ENCODE assay signal across 8 mouse cellular contexts in the genomic region with DNA sequence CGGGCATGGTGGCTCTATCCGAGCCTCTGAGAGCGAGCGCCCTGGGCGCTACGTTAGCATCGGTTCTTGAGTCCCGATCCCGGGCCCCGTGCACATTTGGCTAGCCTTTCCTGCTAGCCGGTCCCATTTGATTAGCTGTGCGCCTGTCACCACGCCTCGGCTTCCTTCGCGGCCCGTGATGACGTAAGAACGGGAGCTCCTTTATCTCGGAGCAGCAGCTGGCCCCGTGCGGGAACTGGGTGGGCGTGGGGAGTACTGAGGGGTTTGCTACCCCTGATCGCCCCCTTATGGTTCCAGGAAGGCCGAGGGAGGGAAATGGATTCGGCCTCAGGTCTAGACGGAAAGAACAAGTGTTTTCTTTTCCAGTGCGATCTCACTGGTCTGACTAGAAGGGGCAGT. TPM values are rescaled to one million over a fixed set of nuclear protein-coding genes. Genes with fewer than 3 reads are reported as not detected.
DNase-seq lines count a peak whose midpoint lies in the region; ATAC-seq and TF ChIP-seq lines count a peak whose summit lies in the region.

No protein-coding gene starts in this region.

- peaks cover 42% of the 10 kb centered on the region for H3K4me1 ChIP-seq in embryonic facial prominence, embryonic 13.5 days
- H3K4me1 ChIP-seq in heart, adult 2 months (ENCODE audit: control insufficient read depth, insufficient read depth, low read length), result peaks cover 24% of the 10 kb centered on the region
- peaks cover 33% of the 10 kb centered on the region for H3K4me1 ChIP-seq in kidney, adult 2 months (ENCODE audit: control insufficient read depth, insufficient read depth, low read length)
- peaks cover 16% of the 10 kb centered on the region for H3K4me1 ChIP-seq in limb, embryonic 11.5 days (ENCODE audit: control insufficient read depth, insufficient read depth, low read length)
- H3K4me1 ChIP-seq in midbrain, embryonic 13.5 days (replicated peaks), result peaks cover 47% of the 10 kb centered on the region

- H3K27me3 ChIP-seq in embryonic facial prominence, embryonic 13.5 days, result no peaks in the 10 kb centered on the region
- no peaks in the 10 kb centered on the region for H3K27me3 ChIP-seq in heart, adult 2 months (ENCODE audit: control insufficient read depth, insufficient read depth, low read length)
- H3K27me3 ChIP-seq in kidney, adult 2 months (replicated peaks; ENCODE audit: control insufficient read depth, insufficient read depth, low read length), result no peaks in the 10 kb centered on the region
- no peaks in the 10 kb centered on the region for H3K27me3 ChIP-seq in limb, embryonic 11.5 days (ENCODE audit: control insufficient read depth, insufficient read depth, low read length)
- H3K27me3 ChIP-seq in midbrain, embryonic 13.5 days, result no peaks in the 10 kb centered on the region

- DNase-seq in 416B (ENCODE audit: low read depth), result peak; percentile 98
- DNase-seq in adrenal gland, postnatal 4 days (ENCODE audit: low spot score in 2 of 2), result peak; percentile 58 to 79
- peak; percentile 86 to 89 for DNase-seq in heart, adult 2 months
- peak; percentile 87 for DNase-seq in kidney, adult 2 months
- peak; percentile 90 for DNase-seq in limb, embryonic 11.5 days (ENCODE audit: low spot score)
- DNase-seq in spleen, adult 12 weeks (ENCODE audit: low spot score), result peak; percentile 87

- no peaks in the 10 kb centered on the region for H3K9me3 ChIP-seq in embryonic facial prominence, embryonic 13.5 days
- no peaks in the 10 kb centered on the region for H3K9me3 ChIP-seq in limb, embryonic 11.5 days (ENCODE audit: control insufficient read depth, low read length)
- H3K9me3 ChIP-seq in midbrain, embryonic 13.5 days, result no peaks in the 10 kb centered on the region

- 0% methylated on average over 28 of the region's 28 CpGs for WGBS in embryonic facial prominence, embryonic 13.5 days
- under 1% methylated on average over 28 of the region's 28 CpGs for WGBS in heart, adult 2 months
- WGBS in kidney, adult 2 months, result under 1% methylated on average over 28 of the region's 28 CpGs
- WGBS in limb, embryonic 11.5 days, result under 1% methylated on average over 28 of the region's 28 CpGs
- WGBS in midbrain, embryonic 13.5 days, result under 1% methylated on average over 28 of the region's 28 CpGs

- peak; percentile 83 for ATAC-seq in embryonic facial prominence, embryonic 13.5 days (ENCODE audit: insufficient number of reproducible peaks, insufficient read depth, low FRiP score, low TSS enrichment, low read depth)
- ATAC-seq in limb, embryonic 11.5 days (ENCODE audit: insufficient number of reproducible peaks, low FRiP score, low TSS enrichment, low read depth), result peak; percentile 87
- ATAC-seq in midbrain, embryonic 13.5 days, result peak; percentile 89

- TF ChIP-seq POLR2A in heart, adult 2 months (IDR thresholded peaks at IDR 0.05; ENCODE audit: insufficient read depth, low read depth, low read length), result no peak
- no peak for TF ChIP-seq POLR2A in kidney, adult 2 months (IDR thresholded peaks at IDR 0.05; ENCODE audit: low read depth, low read length)

- intact Hi-C loops in heart, adult 2 months (cut with DNase I), result loop anchor here (2.0 kb wide), 1 partner anchor 53 kb away; a partner anchor contains a TSS

- peak overlapping the region; percentile 87 for H3K9ac ChIP-seq in embryonic facial prominence, embryonic 13.5 days
- H3K9ac ChIP-seq in heart, adult 2 months (ENCODE audit: low read depth, low read length), result peak overlapping the region; percentile 70
- peak overlapping the region; percentile 70 for H3K9ac ChIP-seq in limb, embryonic 11.5 days (ENCODE audit: low read length)
- peak overlapping the region; percentile 75 for H3K9ac ChIP-seq in midbrain, embryonic 13.5 days (replicated peaks)

- H3K79me2 ChIP-seq in heart, adult 2 months (replicated peaks; ENCODE audit: control insufficient read depth, insufficient read depth, low read length), result peaks cover 8% of the 10 kb centered on the region

- no peak for TF ChIP-seq EP300 in heart, adult 2 months (IDR thresholded peaks at IDR 0.05; ENCODE audit: insufficient read depth, low read depth, low read length)

- peak; percentile 49 for TF ChIP-seq CTCF in heart, adult 2 months (IDR thresholded peaks at IDR 0.05)
- TF ChIP-seq CTCF in kidney, adult 2 months (conservative IDR thresholded peaks at IDR 0.05; ENCODE audit: insufficient read depth, insufficient read length, low read depth, low read length), result 0 out of 2 replicates have a peak, but pooled peaks have one; percentile 3

- peaks cover 35% of the 10 kb centered on the region for H3K36me3 ChIP-seq in embryonic facial prominence, embryonic 13.5 days
- H3K36me3 ChIP-seq in heart, adult 2 months (ENCODE audit: control insufficient read depth, insufficient read depth, low read length), result peaks cover 24% of the 10 kb centered on the region
- H3K36me3 ChIP-seq in kidney, adult 2 months (ENCODE audit: control insufficient read depth, insufficient read depth, low read length), result no peaks in the 10 kb centered on the region
- peaks cover 4% of the 10 kb centered on the region; the same call in 1 of the 2 replicates for H3K36me3 ChIP-seq in limb, embryonic 11.5 days (ENCODE audit: control insufficient read depth, insufficient read depth, low read length)
- peaks cover 36% of the 10 kb centered on the region for H3K36me3 ChIP-seq in midbrain, embryonic 13.5 days

- peak overlapping the region; percentile 72 for H3K4me3 ChIP-seq in embryonic facial prominence, embryonic 13.5 days
- peak overlapping the region; percentile 69 for H3K4me3 ChIP-seq in heart, adult 2 months
- H3K4me3 ChIP-seq in kidney, adult 2 months (ENCODE audit: insufficient read depth, low read depth, low read length), result peak overlapping the region; percentile 73
- peak overlapping the region; percentile 81 for H3K4me3 ChIP-seq in limb, embryonic 11.5 days (ENCODE audit: low read depth, low read length)
- H3K4me3 ChIP-seq in midbrain, embryonic 13.5 days (replicated peaks), result peak overlapping the region; percentile 84

- peak overlapping the region; percentile 69 for H3K4me2 ChIP-seq in embryonic facial prominence, embryonic 13.5 days
- peak overlapping the region; percentile 74 for H3K4me2 ChIP-seq in limb, embryonic 11.5 days (ENCODE audit: low read depth, severe bottlenecking)
- peak overlapping the region; percentile 68 for H3K4me2 ChIP-seq in midbrain, embryonic 13.5 days (replicated peaks)

- peak overlapping the region; percentile 97 for H3K27ac ChIP-seq in embryonic facial prominence, embryonic 13.5 days
- peak overlapping the region; percentile 100 for H3K27ac ChIP-seq in heart, adult 2 months
- H3K27ac ChIP-seq in kidney, adult 2 months (ENCODE audit: insufficient read depth, low read depth, low read length), result peak overlapping the region; percentile 95
- peak overlapping the region; percentile 94 for H3K27ac ChIP-seq in limb, embryonic 11.5 days (replicated peaks; ENCODE audit: low read depth, low read length)
- H3K27ac ChIP-seq in midbrain, embryonic 13.5 days, result peak overlapping the region; percentile 98

RNA-seq across cellular contexts. Expression of a gene that starts 0.6 kb away (rescaled TPM):
- total RNA-seq in adrenal gland, postnatal 4 days (2021), result 10 to 100 TPM; 79.6 to 83.9 TPM
- polyA plus RNA-seq in embryonic facial prominence, embryonic 13.5 days (2015; fragmentation: Nextera tagmentation; extraction: Ambion mirVana), result 115 and 116 TPM in 2 replicates
- 100 to 1,000 TPM; 233 to 239 TPM for total RNA-seq in heart, adult 2 months (2021)
- 326 and 509 TPM in 2 replicates for polyA plus RNA-seq in heart, adult 2 months (2012; rRNA removed)
- polyA plus RNA-seq in kidney, adult 2 months (2012; rRNA removed), result 164 and 171 TPM in 2 replicates
- polyA plus RNA-seq in limb, embryonic 11.5 days (2014; fragmentation: Nextera tagmentation; extraction: Ambion mirVana), result 103 and 108 TPM in 2 replicates
- polyA plus RNA-seq in midbrain, embryonic 13.5 days (2015; fragmentation: Nextera tagmentation; extraction: Ambion mirVana), result 143 and 146 TPM in 2 replicates

RNA-seq across cellular contexts. Expression of a gene that starts 11.9 kb away (rescaled TPM):
- not detected for total RNA-seq in adrenal gland, postnatal 4 days (2021)
- polyA plus RNA-seq in embryonic facial prominence, embryonic 13.5 days (2015; fragmentation: Nextera tagmentation; extraction: Ambion mirVana), result not detected in 2 replicates
- not detected for total RNA-seq in heart, adult 2 months (2021)
- not detected in 2 replicates for polyA plus RNA-seq in heart, adult 2 months (2012; rRNA removed)
- polyA plus RNA-seq in kidney, adult 2 months (2012; rRNA removed), result not detected in 2 replicates
- polyA plus RNA-seq in limb, embryonic 11.5 days (2014; fragmentation: Nextera tagmentation; extraction: Ambion mirVana), result not detected in 2 replicates
- polyA plus RNA-seq in midbrain, embryonic 13.5 days (2015; fragmentation: Nextera tagmentation; extraction: Ambion mirVana), result not detected in 2 replicates

RNA-seq across cellular contexts. Expression of a gene that starts 23.6 kb away (rescaled TPM):
- total RNA-seq in adrenal gland, postnatal 4 days (2021), result under 1 TPM in 1 of 2 experiments, not detected in 1; 0.81 TPM
- polyA plus RNA-seq in embryonic facial prominence, embryonic 13.5 days (2015; fragmentation: Nextera tagmentation; extraction: Ambion mirVana), result not detected in 2 replicates
- not detected for total RNA-seq in heart, adult 2 months (2021)
- polyA plus RNA-seq in heart, adult 2 months (2012; rRNA removed), result 0.09 TPM in 1 of 2 replicates, not detected in the other
- 0.09 TPM in 1 of 2 replicates, not detected in the other for polyA plus RNA-seq in kidney, adult 2 months (2012; rRNA removed)
- polyA plus RNA-seq in limb, embryonic 11.5 days (2014; fragmentation: Nextera tagmentation; extraction: Ambion mirVana), result 0.58 TPM in 1 of 2 replicates, not detected in the other
- polyA plus RNA-seq in midbrain, embryonic 13.5 days (2015; fragmentation: Nextera tagmentation; extraction: Ambion mirVana), result 0.07 and 0.26 TPM in 2 replicates

RNA-seq across cellular contexts. Expression of a gene that starts 38.6 kb away (rescaled TPM):
- not detected for total RNA-seq in adrenal gland, postnatal 4 days (2021)
- not detected in 2 replicates for polyA plus RNA-seq in embryonic facial prominence, embryonic 13.5 days (2015; fragmentation: Nextera tagmentation; extraction: Ambion mirVana)
- not detected for total RNA-seq in heart, adult 2 months (2021)
- polyA plus RNA-seq in heart, adult 2 months (2012; rRNA removed), result 0.04 and 0.06 TPM in 2 replicates
- polyA plus RNA-seq in kidney, adult 2 months (2012; rRNA removed), result 0.05 TPM in 1 of 2 replicates, not detected in the other
- not detected in 2 replicates for polyA plus RNA-seq in limb, embryonic 11.5 days (2014; fragmentation: Nextera tagmentation; extraction: Ambion mirVana)
- not detected in 2 replicates for polyA plus RNA-seq in midbrain, embryonic 13.5 days (2015; fragmentation: Nextera tagmentation; extraction: Ambion mirVana)

RNA-seq across cellular contexts. Expression of a gene that starts 52.8 kb away (rescaled TPM):
- total RNA-seq in adrenal gland, postnatal 4 days (2021), result 10 to 100 TPM; 78.2 to 91.7 TPM
- polyA plus RNA-seq in embryonic facial prominence, embryonic 13.5 days (2015; fragmentation: Nextera tagmentation; extraction: Ambion mirVana), result 51.8 and 54.2 TPM in 2 replicates
- total RNA-seq in heart, adult 2 months (2021), result 10 to 100 TPM; 41.6 to 45.1 TPM
- polyA plus RNA-seq in heart, adult 2 months (2012; rRNA removed), result 10.3 and 16.3 TPM in 2 replicates
- polyA plus RNA-seq in kidney, adult 2 months (2012; rRNA removed), result 14.5 and 14.6 TPM in 2 replicates
- polyA plus RNA-seq in limb, embryonic 11.5 days (2014; fragmentation: Nextera tagmentation; extraction: Ambion mirVana), result 44.4 and 53.2 TPM in 2 replicates
- polyA plus RNA-seq in midbrain, embryonic 13.5 days (2015; fragmentation: Nextera tagmentation; extraction: Ambion mirVana), result 58.7 and 59.6 TPM in 2 replicates

Comparison
In these comparisons a context has a peak if more than half of its experiments do, and no peak if none do; other contexts are left out.
1. Peak in every context shown above with its lines: DNase-seq, ATAC-seq, H3K4me3 ChIP-seq and H3K27ac ChIP-seq.